11 mouse cellular contexts compared by ENCODE assay signal in the genomic region with DNA sequence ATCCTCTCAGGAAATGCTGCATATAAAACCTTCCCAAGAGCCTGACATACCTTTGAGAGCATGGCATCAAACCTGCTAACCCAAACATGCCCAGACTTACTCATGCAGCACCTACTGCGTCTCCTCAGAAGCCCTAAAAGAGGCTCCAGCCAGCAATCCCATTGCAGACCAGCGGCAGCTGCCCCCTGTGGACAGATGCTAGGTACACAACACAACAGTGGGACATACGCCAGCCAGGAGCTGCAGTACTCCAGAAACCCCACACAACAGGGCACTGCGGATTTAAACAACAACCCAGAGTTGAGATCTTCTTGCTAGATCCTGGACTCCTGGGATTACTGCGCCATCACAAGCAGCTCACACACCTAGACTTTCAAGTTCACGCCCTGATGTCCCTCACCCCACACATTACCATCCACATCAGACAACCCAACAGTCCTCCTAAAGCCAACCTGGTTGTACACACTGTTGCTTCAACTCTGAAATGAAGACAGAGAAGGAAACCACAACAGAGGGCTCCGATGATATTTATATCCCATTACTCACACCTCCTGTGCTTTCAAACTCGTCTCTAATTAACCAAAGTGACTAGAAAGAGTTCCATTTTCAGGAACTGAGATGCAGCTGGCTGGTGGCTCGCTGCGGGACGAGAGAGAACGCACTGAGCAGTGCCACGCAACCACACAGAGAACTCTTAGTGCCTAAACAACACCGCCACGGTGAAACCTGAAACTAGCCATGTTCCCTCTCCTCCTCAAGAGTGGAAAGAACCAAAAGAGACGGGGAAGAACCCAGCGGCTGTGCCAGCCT. TPM values are rescaled to one million over a fixed set of nuclear protein-coding genes. Genes with fewer than 3 reads are reported as not detected.
DNase-seq lines count a peak whose midpoint lies in the region; ATAC-seq and TF ChIP-seq lines count a peak whose summit lies in the region.
"Had no signal": no experiment of that assay in that cellular context is flagged by ENCODE, and none has a peak within 500 bp of the region (broad histone marks: within the 10 kb centered on the region; RNA-seq: fewer than 3 reads in every experiment).

No protein-coding gene starts in this region.

- intact Hi-C loops in left cerebral cortex, postnatal 14 days (cut with DNase I) = no loop called here
- intact Hi-C loops in left cerebral cortex, postnatal 4 days (cut with DNase I) = no loop called here

- H3K36me3 ChIP-seq in CH12.LX (replicated peaks in 1 of 2; ENCODE audit: control insufficient read depth in 1 of 2, insufficient read depth in 1 of 2, low read length in 1 of 2) = peaks cover 0 to 25% of the 10 kb centered on the region in 2 experiments
- no peaks in the 10 kb centered on the region for H3K36me3 ChIP-seq in kidney, adult 2 months (ENCODE audit: control insufficient read depth, insufficient read depth, low read length)
- H3K36me3 ChIP-seq in lung, postnatal 0 days (ENCODE audit: insufficient read depth, low read length) = no peaks in the 10 kb centered on the region

- peak overlapping the region; percentile 53 for H3K4me2 ChIP-seq in CH12.LX (ENCODE audit: insufficient read depth, low read depth, poor library complexity, severe bottlenecking)
- H3K4me2 ChIP-seq in lung, postnatal 0 days (replicated peaks; ENCODE audit: low read depth, low read length) = no peak overlapping the region

- H3K4me1 ChIP-seq in CH12.LX (ENCODE audit: control insufficient read depth in 1 of 2, insufficient read depth in 2 of 2) = peaks cover 52 to 81% of the 10 kb centered on the region in 2 experiments
- H3K4me1 ChIP-seq in kidney, adult 2 months (ENCODE audit: control insufficient read depth, insufficient read depth, low read length) = peaks cover 21% of the 10 kb centered on the region; the same call in 1 of the 2 replicates
- no peaks in the 10 kb centered on the region for H3K4me1 ChIP-seq in lung, postnatal 0 days (ENCODE audit: insufficient read depth, low read depth, low read length)

- no peaks in the 10 kb centered on the region for H3K27me3 ChIP-seq in CH12.LX (replicated peaks)
- H3K27me3 ChIP-seq in kidney, adult 2 months (replicated peaks; ENCODE audit: control insufficient read depth, insufficient read depth, low read length) = no peaks in the 10 kb centered on the region
- H3K27me3 ChIP-seq in lung, postnatal 0 days (replicated peaks; ENCODE audit: insufficient read depth, low read length) = no peaks in the 10 kb centered on the region

- peak in 1 of 2 experiments; percentile 59; a peak in 2 of 4 replicates for TF ChIP-seq CTCF in CH12.LX (conservative IDR thresholded peaks at IDR 0.05 in 1 of 2, IDR thresholded peaks at IDR 0.05 in 1 of 2; ENCODE audit: low read depth in 2 of 2, low read length in 2 of 2)
- no peak for TF ChIP-seq CTCF in kidney, adult 2 months (conservative IDR thresholded peaks at IDR 0.05; ENCODE audit: insufficient read depth, insufficient read length, low read depth, low read length)
- no peak for TF ChIP-seq CTCF in lung, postnatal 0 days (IDR thresholded peaks at IDR 0.05)

- in situ Hi-C loops in CH12.LX (cut with MboI; ENCODE audit: low pct_ligation_motif_present, low pct_unique_long_range_greater_than_20kb, low sequenced_read_pairs) = no loop called here

- H3K27ac ChIP-seq in CH12.LX (ENCODE audit: insufficient read depth, low read depth) = peak overlapping the region; percentile 95
- no peak overlapping the region for H3K27ac ChIP-seq in kidney, adult 2 months (ENCODE audit: insufficient read depth, low read depth, low read length)
- H3K27ac ChIP-seq in lung, postnatal 0 days (ENCODE audit: low read length) = no peak overlapping the region
- H3K27ac ChIP-seq: limb, embryonic 10.5 days had no signal

- peak; percentile 63 for ATAC-seq in megakaryocyte progenitor cell, adult 5-6 weeks (replicated peaks; ENCODE audit: poor library complexity)
- ATAC-seq in lung, postnatal 0 days = no peak

- peak overlapping the region; percentile 35 to 38 (median 37) for H3K4me3 ChIP-seq in CH12.LX (replicated peaks in 1 of 3; ENCODE audit: low read depth in 2 of 3, low read length in 2 of 3, poor library complexity in 1 of 3)
- no peak overlapping the region for H3K4me3 ChIP-seq in kidney, adult 2 months (ENCODE audit: insufficient read depth, low read depth, low read length)
- no peak overlapping the region for H3K4me3 ChIP-seq in lung, postnatal 0 days (ENCODE audit: low read depth, low read length)
- H3K4me3 ChIP-seq: limb, embryonic 10.5 days had no signal

- H3K9me3 ChIP-seq in CH12.LX (replicated peaks; ENCODE audit: low read length) = no peaks in the 10 kb centered on the region
- H3K9me3 ChIP-seq in lung, postnatal 0 days (ENCODE audit: low read length) = no peaks in the 10 kb centered on the region
- H3K9me3 ChIP-seq: limb, embryonic 10.5 days had no signal

- WGBS in kidney, adult 2 months = 74% methylated on average over 17 of the region's 17 CpGs
- whole genome bisulfite sequencing in lung, postnatal 0 days = 70% methylated on average over 17 of the region's 17 CpGs

- peaks cover 85% of the 10 kb centered on the region for H3K79me2 ChIP-seq in CH12.LX (replicated peaks; ENCODE audit: control insufficient read depth, extremely low read depth, insufficient read depth, poor library complexity, severe bottlenecking)

- peak; percentile 40 for TF ChIP-seq POLR2A in CH12.LX (IDR thresholded peaks at IDR 0.05; ENCODE audit: low read depth, low read length)
- no peak for TF ChIP-seq POLR2A in kidney, adult 2 months (IDR thresholded peaks at IDR 0.05; ENCODE audit: low read depth, low read length)

- peak overlapping the region; percentile 55 for H3K9ac ChIP-seq in CH12.LX (ENCODE audit: insufficient read depth, low read depth)
- no peak overlapping the region for H3K9ac ChIP-seq in lung, postnatal 0 days (replicated peaks; ENCODE audit: low read depth)

- DNase-seq in left cerebral cortex, postnatal 14 days (ENCODE audit: low spot score in 2 of 2) = peak; percentile 40 to 52
- no peak for DNase-seq in left cerebral cortex, postnatal 4 days
- peak; percentile 70 to 75 for DNase-seq in B cell, adult 2 months
- DNase-seq in CH12.LX (ENCODE audit: extremely low read depth) = peak; percentile 94
- DNase-seq in kidney, adult 2 months = no peak
- no peak for DNase-seq in lung, postnatal 0 days (ENCODE audit: low spot score)
- DNase-seq in urinary bladder, postnatal 4 days (ENCODE audit: low spot score in 2 of 2) = no peak
- DNase-seq: adrenal gland, postnatal 36 days; kidney, postnatal 14 days had no signal

- peak; percentile 98 for TF ChIP-seq EP300 in CH12.LX (IDR thresholded peaks at IDR 0.05; ENCODE audit: low read length)
- TF ChIP-seq EP300 in lung, postnatal 0 days (IDR thresholded peaks at IDR 0.05) = no peak

- TF ChIP-seq RAD21 in CH12.LX (IDR thresholded peaks at IDR 0.05; ENCODE audit: low read depth, low read length) = peak; percentile 34

- dilution Hi-C loops in CH12.LX (cut with MboI; ENCODE audit: extremely low pct_ligation_motif_present, extremely low pct_unique_long_range_greater_than_20kb, low sequenced_read_pairs) = no loop called here

TF ChIP-seq in CH12.LX, 34 proteins besides CTCF, POLR2A, EP300 and RAD21 (continues in another document):
- TF ChIP-seq ZKSCAN1 (IDR thresholded peaks at IDR 0.05; ENCODE audit: borderline replicate concordance, low read depth, low read length) (no peak), CHD1 (IDR thresholded peaks at IDR 0.05; ENCODE audit: low read depth, low read length) (peak; percentile 53; the same call in 1 of the 2 replicates), USF2 (conservative IDR thresholded peaks at IDR 0.05; ENCODE audit: low read depth, low read length) (no peak), MAX (IDR thresholded peaks at IDR 0.05; ENCODE audit: low read length) (peak; percentile 70), UBTF (IDR thresholded peaks at IDR 0.05; ENCODE audit: low read depth, low read length) (peak; percentile 57; the same call in 1 of the 2 replicates), E2F4 (IDR thresholded peaks at IDR 0.05; ENCODE audit: insufficient replicate concordance, low read depth, low read length) (no peak), MAZ (IDR thresholded peaks at IDR 0.05; ENCODE audit: low read depth, low read length) (peak; percentile 82; the same call in 1 of the 2 replicates), ZMIZ1 (IDR thresholded peaks at IDR 0.05; ENCODE audit: low read depth, low read length) (peak; percentile 77), ELF1 (IDR thresholded peaks at IDR 0.05; ENCODE audit: low read depth, low read length) (no peak), USF1 (IDR thresholded peaks at IDR 0.05; ENCODE audit: low read depth, low read length) (no peak), KAT2A (IDR thresholded peaks at IDR 0.05; ENCODE audit: insufficient replicate concordance, low read length) (0 out of 2 replicates have a peak, but pooled peaks have one; percentile 50), ETS1 (conservative IDR thresholded peaks at IDR 0.05; ENCODE audit: low read depth, low read length) (peak; percentile 98), ZC3H11A (IDR thresholded peaks at IDR 0.05; ENCODE audit: low read depth, low read length) (no peak), IRF4 (IDR thresholded peaks at IDR 0.05; ENCODE audit: low read depth, low read length) (peak; percentile 97), JUND (conservative IDR thresholded peaks at IDR 0.05; ENCODE audit: low read depth, low read length) (peak; percentile 88), PAX5 (IDR thresholded peaks at IDR 0.05; ENCODE audit: low read length) (no peak), MAFK (IDR thresholded peaks at IDR 0.05; ENCODE audit: insufficient replicate concordance, low read length) (no peak; the same call in 1 of the 2 replicates), BHLHE40 (IDR thresholded peaks at IDR 0.05; ENCODE audit: low read depth, low read length) (peak; percentile 91), SMC3 (IDR thresholded peaks at IDR 0.05; ENCODE audit: low read depth, low read length) (peak; percentile 35), MXI1 (IDR thresholded peaks at IDR 0.05; ENCODE audit: low read depth, low read length) (peak; percentile 80), SIN3A (IDR thresholded peaks at IDR 0.05; ENCODE audit: low read length) (peak; percentile 88), JUN (IDR thresholded peaks at IDR 0.05; ENCODE audit: insufficient read depth, low read depth, low read length) (peak; percentile 96), NELFE (IDR thresholded peaks at IDR 0.05; ENCODE audit: low read depth, low read length) (no peak), NRF1 (IDR thresholded peaks at IDR 0.05; ENCODE audit: low read depth, low read length) (no peak)

RNA-seq across cellular contexts. Expression of gene Stk24, which starts 55.1 kb away (rescaled TPM):
- total RNA-seq in left cerebral cortex, postnatal 14 days (2021) = 10 to 100 TPM; 49.5 to 50.0 TPM
- 10 to 100 TPM; 45.9 to 52.1 TPM for total RNA-seq in left cerebral cortex, postnatal 4 days (2021)
- total RNA-seq in CH12.LX (2012; rRNA removed) (52.7 and 61.1 TPM in 2 replicates), CH12.LX (2014; rRNA removed) (35.5 and 43.3 TPM in 2 replicates)
- 88.7 and 96.7 TPM in 2 replicates for polyA plus RNA-seq in CH12.LX (2012; ENCODE audit: insufficient read length, low read depth)
- total RNA-seq in megakaryocyte progenitor cell, adult 5-6 weeks (2015) = 97.1 and 100 TPM in 2 replicates
- 73.4 and 76.7 TPM in 2 replicates for total RNA-seq in megakaryocyte progenitor cell, adult 5-6 weeks (2017)
- polyA plus RNA-seq in kidney, adult 2 months (2012; rRNA removed) = 27.1 and 30.3 TPM in 2 replicates
- 30.6 and 33.4 TPM in 2 replicates for polyA plus RNA-seq in lung, postnatal 0 days (2015; fragmentation: Nextera tagmentation; extraction: Ambion mirVana)

Comparison
In these comparisons a context has a peak if more than half of its experiments do, and no peak if none do; other contexts are left out.
1. DNase-seq: peak in left cerebral cortex, postnatal 14 days (2 of 2), B cell, adult 2 months (2 of 2) and CH12.LX (single experiment); none in left cerebral cortex, postnatal 4 days (single experiment), kidney, adult 2 months (single experiment), lung, postnatal 0 days (single experiment) and urinary bladder, postnatal 4 days (0 of 2).
2. H3K4me3 ChIP-seq: peak in CH12.LX (3 of 3); none in kidney, adult 2 months (single experiment) and lung, postnatal 0 days (single experiment).